Mouse (Mus musculus) kidney, embryonic 14.5 days (tissue): Measurements from ENCODE around the gene Nabp2. TPM values are rescaled to one million over a fixed set of nuclear protein-coding genes. Genes with fewer than 3 reads are reported as not detected.
A peak's percentile ranks its signal among the peaks of the same experiment; 100 is the strongest.

Experiments
- ATAC-seq: fragments of 200-750 bp; cut with Nextera tagmentation; 2 replicates; pipeline ENCODE4 v1.8.0; 2017; ENCODE audit warnings: moderate number of reproducible peaks, mild to moderate bottlenecking, moderate TSS enrichment, moderate library complexity; ENCODE audit not compliant: low FRiP score, low TSS enrichment
- H3K27ac ChIP-seq: fragments of 300-500 bp; sonication (generic); 2 replicates; pipeline ENCODE4 v1.5.1; 2014; ENCODE audit warnings: low read depth, mild to moderate bottlenecking, low read length, moderate library complexity, mixed read lengths
- H3K27me3 ChIP-seq: fragments of 300-500 bp; sonication (generic); 2 replicates; pipeline ENCODE4 v1.6.1; 2014; ENCODE audit warnings: mild to moderate bottlenecking, low read length; ENCODE audit not compliant: control insufficient read depth, insufficient read depth
- H3K36me3 ChIP-seq: fragments of 300-500 bp; sonication (generic); 2 replicates; pipeline ENCODE4 v1.6.1; 2014; ENCODE audit warnings: low read length, mixed read lengths; ENCODE audit not compliant: control insufficient read depth, insufficient read depth
- H3K4me1 ChIP-seq: fragments of 300-500 bp; sonication (generic); 2 replicates; pipeline ENCODE4 v1.6.1; 2014; ENCODE audit warnings: low read length, mixed read lengths; ENCODE audit not compliant: control insufficient read depth, insufficient read depth
- H3K4me2 ChIP-seq: fragments of 300-500 bp; sonication (generic); replicated peaks from 2 replicates; pipeline ENCODE4 v1.6.1; 2014; ENCODE audit warnings: low read depth, mild to moderate bottlenecking, low read length
- H3K4me3 ChIP-seq: fragments of 300-500 bp; sonication (generic); 2 replicates; pipeline ENCODE4 v1.5.1; 2014; ENCODE audit warnings: mild to moderate bottlenecking, low read length
- H3K9ac ChIP-seq: fragments of 300-500 bp; sonication (generic); 2 replicates; pipeline ENCODE4 v1.6.1; 2014; ENCODE audit warnings: low read depth, mild to moderate bottlenecking, low read length, moderate library complexity
- H3K9me3 ChIP-seq: fragments of 300-500 bp; sonication (generic); 2 replicates; pipeline ENCODE4 v1.6.1; 2016; ENCODE audit warnings: low read length; ENCODE audit not compliant: control insufficient read depth
- WGBS: fragments of 180-500 bp; shearing (Covaris S2); extraction: QIAGEN DNeasy Blood & Tissue Kit; methylation state at CpG from one replicate; pipeline ENCODE4 v1.1.7; 2014; 5-methylcytosine and 5-hydroxymethylcytosine counted together
- polyA plus RNA-seq: library from polyadenylated mRNA; unstranded; fragments of >200 nt; fragmentation: Nextera tagmentation; extraction: Ambion mirVana; gene quantifications from 2 replicates; pipeline ENCODE4 v1.2.1, GENCODE M21; 2014

The Nabp2 gene
- 87.8 and 103 TPM in 2 replicates for polyA plus RNA-seq

DNA sequence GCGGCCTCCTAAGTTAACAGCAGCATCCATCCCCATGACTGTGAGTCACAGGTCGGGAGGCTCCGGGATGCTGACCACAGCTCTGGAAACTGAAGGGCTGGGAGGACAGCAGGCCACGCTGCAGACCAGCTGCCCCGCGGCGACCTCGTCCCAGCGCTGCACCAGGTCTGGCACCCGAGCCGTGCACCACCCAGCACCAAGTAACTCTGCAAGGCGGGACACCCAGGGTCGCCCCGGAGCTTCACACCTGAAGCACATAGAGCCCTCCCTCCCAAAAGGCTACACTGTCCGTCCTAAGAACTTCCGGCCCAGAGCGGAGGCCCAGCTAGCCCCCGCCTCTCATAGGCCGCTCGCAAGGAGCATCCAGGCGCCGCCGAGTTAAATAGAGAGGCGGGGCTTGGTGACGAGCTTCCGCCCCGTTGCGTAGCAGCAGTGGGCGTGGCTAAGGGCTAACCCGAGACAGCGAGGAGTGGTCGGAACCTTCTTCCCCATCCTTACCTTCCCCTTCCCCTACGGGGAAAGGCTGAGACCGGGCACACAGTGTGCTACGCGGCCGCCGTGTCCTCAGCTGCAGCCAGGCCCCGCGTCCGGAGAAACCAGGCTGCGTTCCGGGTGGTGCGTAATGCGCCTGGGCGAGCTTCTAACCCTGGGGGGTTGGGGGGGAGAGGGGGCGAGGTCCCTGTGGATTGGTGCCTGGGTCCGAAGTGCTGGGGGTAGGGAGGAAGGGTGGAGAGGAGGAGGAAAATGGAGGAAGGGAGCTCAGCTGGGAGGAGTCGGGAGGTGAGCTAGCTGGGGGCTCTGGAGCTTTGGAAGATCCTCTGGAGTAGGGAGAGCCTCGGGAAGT, at the start of gene Nabp2, which contains the start of gene Rnf41:
TSS of gene Nabp2 (minus strand) at position 282 of the 844 bp plus-strand sequence.
TSS of gene Rnf41 (plus strand) at position 447 of the 844 bp plus-strand sequence.
- Histone ChIP-seq H3K9ac (peak within 1 kb of the TSS; percentile 84), H3K9me3 (no peaks in the 10 kb centered on the region), H3K4me3 (peak within 1 kb of the TSS; percentile 85), H3K27ac (peak within 1 kb of the TSS; percentile 95), H3K36me3 (peaks cover 34% of the 10 kb centered on the region), H3K4me2 (peak within 1 kb of the TSS; percentile 80), H3K4me1 (peaks cover 32% of the 10 kb centered on the region), H3K27me3 (no peaks in the 10 kb centered on the region)
- WGBS: under 1% methylated on average over 49 of the region's 50 CpGs
- ATAC-seq: peak; percentile 92

DNA sequence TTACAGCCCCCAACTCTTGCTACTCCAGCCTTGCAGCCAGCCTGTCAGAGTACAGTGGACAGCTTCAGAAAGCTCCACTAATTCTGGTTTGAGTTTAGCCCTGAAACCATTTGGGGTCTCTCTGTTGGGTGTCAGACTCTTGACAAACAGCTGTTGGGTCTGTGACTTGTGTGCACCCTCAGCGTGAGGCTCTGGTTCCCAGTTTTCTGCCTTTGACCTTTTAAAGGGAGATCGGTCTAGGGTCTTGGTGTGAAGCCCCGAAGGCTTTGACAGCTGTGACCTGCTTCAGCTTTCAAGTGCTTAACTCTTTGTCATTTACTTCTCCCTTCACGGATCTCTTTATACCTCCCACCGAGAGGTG, 49.0 kb upstream of the Nabp2 start:
- H3K27ac ChIP-seq: peak overlapping the region; percentile 95; the same call in 1 of the 2 replicates
- H3K27me3 ChIP-seq: no peaks in the 10 kb centered on the region
- H3K4me3 ChIP-seq: peak overlapping the region; percentile 95
- ATAC-seq: no peak
- no peaks in the 10 kb centered on the region for H3K9me3 ChIP-seq
- H3K4me1 ChIP-seq: peaks cover 12% of the 10 kb centered on the region
- peak overlapping the region; percentile 64 for H3K4me2 ChIP-seq
- under 1% methylated on average over 5 of the region's 5 CpGs for WGBS
- H3K9ac ChIP-seq: peak overlapping the region; percentile 96
- peaks cover 38% of the 10 kb centered on the region for H3K36me3 ChIP-seq

DNA sequence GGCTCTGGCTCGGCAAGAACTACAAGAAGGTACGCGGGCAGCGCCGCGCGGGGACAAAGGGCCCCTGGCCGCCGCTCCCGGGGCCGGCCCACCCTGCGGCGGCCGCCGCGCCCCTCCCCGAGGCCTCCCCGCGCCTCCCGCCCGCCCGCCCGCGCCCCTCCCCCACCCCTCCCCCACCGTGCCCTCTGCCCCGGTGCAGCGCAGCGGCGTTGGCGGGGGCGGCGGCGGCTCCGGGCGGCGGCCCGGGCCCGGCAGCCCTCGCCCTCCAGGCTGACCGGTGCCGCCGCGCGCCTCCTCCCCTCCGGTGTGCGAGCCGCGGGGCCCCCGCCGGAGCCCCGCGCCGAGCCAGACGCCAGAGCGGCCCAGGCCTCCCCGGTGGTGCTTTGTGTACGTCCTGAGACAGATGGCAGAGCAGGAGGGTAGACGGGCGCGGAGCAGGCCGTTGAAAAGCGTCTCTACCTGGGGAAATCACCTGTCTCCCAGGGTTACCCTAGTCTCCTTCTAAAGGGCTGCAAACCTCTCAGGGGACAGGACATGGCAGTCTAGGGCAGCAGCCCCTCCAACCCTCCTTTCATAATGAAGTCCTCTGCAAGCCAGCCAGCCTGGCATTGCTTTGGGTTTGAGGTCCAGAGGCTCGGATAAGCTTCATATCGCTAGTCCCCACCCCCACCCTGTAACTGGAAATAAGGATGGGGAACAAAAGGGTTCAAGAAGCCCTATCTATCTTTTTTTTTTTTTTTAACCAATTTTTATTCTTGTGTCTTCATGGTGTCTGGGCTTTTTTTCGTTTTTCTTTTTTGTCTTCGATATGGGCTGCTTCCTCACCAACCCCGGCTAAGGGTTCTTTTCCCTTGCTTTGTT, 48.3 kb upstream of the Nabp2 start:
- Histone ChIP-seq H3K27ac (peak overlapping the region; percentile 95), H3K4me3 (peak overlapping the region; percentile 95), H3K9me3 (no peaks in the 10 kb centered on the region), H3K9ac (peak overlapping the region; percentile 96), H3K4me2 (peak overlapping the region; percentile 64), H3K27me3 (no peaks in the 10 kb centered on the region), H3K36me3 (peaks cover 32% of the 10 kb centered on the region), H3K4me1 (peaks cover 12% of the 10 kb centered on the region)
- 1% methylated on average over 16 of the region's 67 CpGs for WGBS
- ATAC-seq: peak; percentile 68

DNA sequence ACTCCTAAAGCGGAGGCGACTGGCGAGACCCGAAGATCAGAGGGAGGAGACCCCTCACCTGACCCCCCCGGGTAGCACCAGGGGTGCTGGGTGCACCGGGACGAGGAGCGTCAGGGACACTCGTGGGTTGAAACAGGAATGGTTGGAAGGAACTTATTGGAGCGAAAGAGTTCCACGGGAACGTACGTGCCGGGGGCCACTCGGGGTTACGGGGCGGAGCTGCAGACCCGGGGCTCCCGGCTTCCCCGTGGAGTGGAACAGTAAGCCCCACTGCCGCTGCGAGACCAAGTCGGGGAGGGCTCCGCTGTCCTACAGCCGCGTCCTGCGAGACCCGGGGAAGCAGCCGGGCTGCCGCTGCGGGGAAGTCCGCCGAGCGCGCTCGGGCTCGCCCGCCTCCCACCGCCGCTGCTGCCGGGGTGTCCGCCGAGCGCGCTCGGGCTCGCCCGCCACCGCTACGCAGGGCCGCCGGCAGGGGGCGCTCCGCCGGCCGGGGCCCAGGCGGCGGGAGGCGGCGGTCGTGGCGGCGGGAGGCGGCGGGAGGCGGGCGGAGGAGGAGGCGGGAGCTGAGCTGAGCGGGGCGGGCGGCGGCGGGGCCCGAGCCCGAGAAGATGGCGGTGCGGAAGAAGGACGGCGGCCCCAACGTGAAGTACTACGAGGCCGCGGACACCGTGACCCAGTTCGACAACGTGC, 47.6 kb upstream of the Nabp2 start, which contains the start of gene Smarcc2:
TSS of gene Smarcc2 (plus strand) at position 530 of the 690 bp plus-strand sequence.
- H3K4me2 ChIP-seq: peak within 1 kb of the TSS; percentile 64
- peaks cover 12% of the 10 kb centered on the region for H3K4me1 ChIP-seq
- peak within 1 kb of the TSS; percentile 95 for H3K4me3 ChIP-seq
- peak within 1 kb of the TSS; percentile 95 for H3K27ac ChIP-seq
- ATAC-seq: peak; percentile 80
- H3K36me3 ChIP-seq: peaks cover 24% of the 10 kb centered on the region
- H3K27me3 ChIP-seq: no peaks in the 10 kb centered on the region
- peak within 1 kb of the TSS; percentile 96 for H3K9ac ChIP-seq
- no peaks in the 10 kb centered on the region for H3K9me3 ChIP-seq
- 0% methylated on average over 63 of the region's 86 CpGs for WGBS

DNA sequence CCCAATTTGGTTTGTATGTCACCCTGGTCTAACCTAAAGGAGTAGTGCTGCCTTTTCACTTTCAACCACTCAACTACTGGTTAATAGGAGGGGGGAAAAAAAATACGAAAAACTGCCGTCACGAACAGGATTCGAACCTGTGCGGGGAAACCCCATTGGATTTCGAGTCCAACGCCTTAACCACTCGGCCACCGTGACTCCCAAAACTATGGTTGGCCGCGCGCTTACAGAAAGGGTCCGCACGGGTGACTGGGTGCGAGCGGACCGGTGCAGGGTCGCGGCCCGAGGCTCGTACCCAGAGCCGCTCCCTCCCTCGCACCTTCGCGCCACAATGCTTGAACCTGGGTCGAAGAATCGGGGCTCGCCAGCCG, 47.0 kb upstream of the Nabp2 start:
- under 1% methylated on average over 29 of the region's 29 CpGs for WGBS
- H3K27ac ChIP-seq: peak overlapping the region; percentile 95
- H3K4me2 ChIP-seq: peak overlapping the region; percentile 64
- H3K36me3 ChIP-seq: peaks cover 19% of the 10 kb centered on the region
- ATAC-seq: peak; percentile 71
- peak overlapping the region; percentile 96 for H3K9ac ChIP-seq
- H3K4me1 ChIP-seq: peaks cover 12% of the 10 kb centered on the region
- no peaks in the 10 kb centered on the region for H3K9me3 ChIP-seq
- H3K27me3 ChIP-seq: no peaks in the 10 kb centered on the region
- H3K4me3 ChIP-seq: peak overlapping the region; percentile 95

DNA sequence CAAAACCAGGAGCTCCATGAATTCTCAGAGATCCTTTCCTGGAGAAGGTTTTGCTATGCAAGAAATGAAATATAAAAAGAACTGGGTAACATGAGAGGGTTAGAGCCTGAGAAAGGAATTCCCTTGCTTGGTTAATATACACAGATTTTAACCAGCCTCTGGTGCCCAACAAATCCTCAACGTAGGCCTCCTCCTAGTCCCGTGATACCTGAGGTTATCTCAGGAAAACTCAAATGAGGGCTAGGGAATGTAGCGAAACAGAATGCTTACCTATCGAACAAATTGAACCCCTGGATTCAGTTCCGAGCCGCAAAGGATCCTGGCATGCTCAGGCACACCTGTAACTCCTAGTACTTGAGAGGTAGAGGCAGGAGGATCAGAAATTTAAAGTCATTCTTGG, 46.4 kb upstream of the Nabp2 start:
- WGBS: 79% methylated on average over 6 of the region's 6 CpGs
- Histone ChIP-seq H3K27ac (no peak overlapping the region), H3K4me3 (peak overlapping the region; percentile 95; the same call in 1 of the 2 replicates), H3K4me1 (peaks cover 12% of the 10 kb centered on the region), H3K9me3 (no peaks in the 10 kb centered on the region), H3K36me3 (peaks cover 12% of the 10 kb centered on the region), H3K9ac (no peak overlapping the region), H3K27me3 (no peaks in the 10 kb centered on the region), H3K4me2 (no peak overlapping the region)
- ATAC-seq: no peak

DNA sequence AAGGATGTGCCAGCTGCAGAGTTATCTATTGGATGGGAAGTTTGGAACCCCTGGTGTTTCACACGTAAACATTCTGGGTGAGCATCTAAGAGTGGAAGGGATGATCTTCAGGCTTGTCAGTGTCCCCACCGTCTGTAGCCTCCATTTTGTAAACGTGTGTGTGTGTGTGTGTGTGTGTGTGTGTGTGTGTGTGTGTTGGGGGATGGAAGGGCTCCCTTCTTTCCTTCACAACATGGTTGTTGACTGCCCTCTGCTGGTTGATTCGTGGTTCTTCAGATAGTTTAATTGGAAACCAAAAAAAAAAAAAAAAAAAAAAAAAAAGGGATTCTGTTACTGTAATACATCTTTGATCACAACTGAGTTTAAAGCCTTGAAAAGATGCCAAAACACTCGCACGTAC, 44.0 kb upstream of the Nabp2 start:
- Histone ChIP-seq H3K4me2 (no peak overlapping the region; the same call in 1 of the 2 replicates), H3K9ac (peak overlapping the region; percentile 37; the same call in 1 of the 2 replicates), H3K27ac (no peak overlapping the region), H3K36me3 (no peaks in the 10 kb centered on the region), H3K4me3 (no peak overlapping the region), H3K27me3 (no peaks in the 10 kb centered on the region), H3K9me3 (no peaks in the 10 kb centered on the region), H3K4me1 (peaks cover 2% of the 10 kb centered on the region)
- peak; percentile 26; the same call in 1 of the 2 replicates for ATAC-seq
- 2% methylated on average over 6 of the region's 6 CpGs for WGBS

DNA sequence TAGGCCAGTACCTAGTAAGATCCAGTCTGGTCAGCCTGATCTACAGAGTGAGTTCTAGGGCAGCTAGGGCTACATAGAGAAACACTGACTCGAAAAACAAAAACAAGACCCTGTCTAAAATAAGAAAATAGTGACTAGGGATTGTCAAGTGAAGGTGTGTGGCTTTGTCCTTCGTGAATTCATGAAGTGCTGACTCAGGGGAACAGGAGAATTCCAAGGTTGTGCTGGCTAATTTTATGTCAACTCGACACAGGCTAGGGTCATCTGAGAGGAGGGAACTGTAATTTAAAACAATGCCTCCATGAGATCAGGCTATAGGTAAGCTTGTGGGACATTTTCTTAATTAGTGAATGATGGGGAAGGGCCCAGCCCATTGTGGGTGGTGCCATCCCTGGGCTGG, 43.2 kb upstream of the Nabp2 start:
- no peaks in the 10 kb centered on the region for H3K9me3 ChIP-seq
- no peaks in the 10 kb centered on the region for H3K27me3 ChIP-seq
- no peak overlapping the region for H3K4me2 ChIP-seq
- WGBS: 60% methylated on average over 3 of the region's 3 CpGs
- no peaks in the 10 kb centered on the region for H3K4me1 ChIP-seq
- no peaks in the 10 kb centered on the region for H3K36me3 ChIP-seq
- no peak for ATAC-seq
- H3K27ac ChIP-seq: no peak overlapping the region
- H3K9ac ChIP-seq: no peak overlapping the region
- no peak overlapping the region for H3K4me3 ChIP-seq
